Mouse (Mus musculus) MEL (cell line): ENCODE data around the gene Efcab2. TPM values are rescaled to one million over a fixed set of nuclear protein-coding genes. Genes with fewer than 3 reads are reported as not detected.

Experiments used
- DNase-seq: peaks from one replicate; pipeline ENCODE4 v3.0.0; 2011; ENCODE audit warnings: low read depth, low spot score
- H3K27ac ChIP-seq: 2 replicates; pipeline ENCODE4 v1.5.1; 2012; ENCODE audit warnings: low read depth, mild to moderate bottlenecking, control low read depth, low read length, moderate library complexity; ENCODE audit not compliant: control insufficient read depth
- H3K27me3 ChIP-seq, 2 experiments: fragments of 150-350 bp in 1 of 2; sonication (generic) in 1 of 2; 2 replicates each; pipeline ENCODE4 v1.6.1; 2012; ENCODE audit warnings: low read length in 2 of 2, mild to moderate bottlenecking in 2 of 2, improper control_type of control experiment in 1 of 2, moderate library complexity in 1 of 2; ENCODE audit not compliant: insufficient read depth in 2 of 2, control insufficient read depth in 1 of 2
- H3K36me3 ChIP-seq, 2 experiments: 2 replicates each; pipeline ENCODE4 v1.6.1; 2012 to 2014; ENCODE audit warnings: low read length in 2 of 2, improper control_type of control experiment in 1 of 2, inconsistent platforms in 1 of 2, mild to moderate bottlenecking in 1 of 2; ENCODE audit not compliant: insufficient read depth in 2 of 2, control insufficient read depth in 1 of 2
- H3K4me1 ChIP-seq, 2 experiments: fragments of 150-350 bp in 1 of 2; sonication (generic) in 1 of 2; 2 replicates each; pipeline ENCODE4 v1.6.1; 2012; ENCODE audit warnings: low read length in 2 of 2, improper control_type of control experiment in 1 of 2, mild to moderate bottlenecking in 1 of 2; ENCODE audit not compliant: insufficient read depth in 2 of 2, control insufficient read depth in 1 of 2
- H3K4me3 ChIP-seq, 2 experiments: fragments of 150-350 bp in 1 of 2; sonication (generic) in 1 of 2; 2 replicates each; pipeline ENCODE4 v1.5.1; 2012; ENCODE audit warnings: low read depth in 2 of 2, low read length in 2 of 2, mild to moderate bottlenecking in 2 of 2, moderate library complexity in 2 of 2, control low read depth in 1 of 2, improper control_type of control experiment in 1 of 2; ENCODE audit not compliant: control insufficient read depth in 1 of 2, insufficient read depth in 1 of 2
- H3K79me2 ChIP-seq: 2 replicates; pipeline ENCODE4 v1.6.1; 2012; ENCODE audit warnings: mild to moderate bottlenecking, low read length, moderate library complexity; ENCODE audit not compliant: control insufficient read depth, poor library complexity, insufficient read depth
- H3K9ac ChIP-seq: 2 replicates; pipeline ENCODE4 v1.6.1; 2012; ENCODE audit warnings: low read depth, mild to moderate bottlenecking, control low read depth, low read length, moderate library complexity; ENCODE audit not compliant: control insufficient read depth, poor library complexity, severe bottlenecking
- H3K9me3 ChIP-seq: fragments of 150-350 bp; sonication (generic); replicated peaks from 2 replicates; pipeline ENCODE4 v1.6.1; 2012; ENCODE audit warnings: mild to moderate bottlenecking, low read length, improper control_type of control experiment, moderate library complexity; ENCODE audit not compliant: insufficient read depth
- CTCF ChIP-seq, 3 experiments: IDR thresholded peaks in 2 of 3; conservative IDR thresholded peaks in 1 of 3; 2 replicates each; pipeline ENCODE4 v1.5.1; 2011 to 2012; ENCODE audit warnings: low read length in 3 of 3, low read depth in 2 of 3, mild to moderate bottlenecking in 2 of 3, improper control_type of control experiment in 1 of 3, inconsistent platforms in 1 of 3, mixed read lengths in 1 of 3, moderate library complexity in 1 of 3; ENCODE audit not compliant: control insufficient read depth in 1 of 3, insufficient read depth in 1 of 3, poor library complexity in 1 of 3, severe bottlenecking in 1 of 3
- EP300 ChIP-seq, 2 experiments: IDR thresholded peaks; 2 replicates each; pipeline ENCODE4 v1.6.1; 2011; ENCODE audit warnings: improper control_type of control experiment in 2 of 2, low read length in 2 of 2, low read depth in 1 of 2, mild to moderate bottlenecking in 1 of 2
- MEF2A ChIP-seq: IDR thresholded peaks from 2 replicates; pipeline ENCODE4 v1.6.1; 2014; ENCODE audit warnings: low read depth, mild to moderate bottlenecking, inconsistent platforms, low read length, improper control_type of control experiment; ENCODE audit not compliant: poor library complexity, insufficient replicate concordance, severe bottlenecking; ENCODE audit errors: extremely low read depth
- RAD21 ChIP-seq: IDR thresholded peaks from 2 replicates; pipeline ENCODE4 v1.6.1; 2011; ENCODE audit warnings: mild to moderate bottlenecking, low read depth, low read length, improper control_type of control experiment
- SMC3 ChIP-seq: IDR thresholded peaks from 2 replicates; pipeline ENCODE4 v1.6.1; 2011; ENCODE audit warnings: low read depth, low read length, improper control_type of control experiment
- TCF12 ChIP-seq: IDR thresholded peaks from 2 replicates; pipeline ENCODE4 v1.6.1; 2014; ENCODE audit warnings: low read depth, mild to moderate bottlenecking, inconsistent platforms, low read length, improper control_type of control experiment, moderate library complexity
- USF2 ChIP-seq, 2 experiments: IDR thresholded peaks; 2 replicates each; pipeline ENCODE4 v1.6.1; 2011 to 2012; ENCODE audit warnings: improper control_type of control experiment in 2 of 2, low read length in 2 of 2, borderline replicate concordance in 1 of 2, inconsistent platforms in 1 of 2, low read depth in 1 of 2, mild to moderate bottlenecking in 1 of 2; ENCODE audit not compliant: insufficient read depth in 1 of 2
- ZC3H11A ChIP-seq: IDR thresholded peaks from 2 replicates; pipeline ENCODE4 v1.6.1; 2012; ENCODE audit warnings: low read depth, mild to moderate bottlenecking, inconsistent platforms, low read length, improper control_type of control experiment
- ZKSCAN1 ChIP-seq: IDR thresholded peaks from 2 replicates; pipeline ENCODE4 v1.6.1; 2012; ENCODE audit warnings: low read depth, mild to moderate bottlenecking, inconsistent platforms, low read length, improper control_type of control experiment, moderate library complexity
- polyA plus RNA-seq, 2 experiments: library from polyadenylated mRNA; stranded (reverse) in 1 of 2; unstranded in 1 of 2; fragments of >175 nt in 1 of 2; fragments of >200 nt in 1 of 2; gene quantifications; 2 replicates each; pipeline versions ENCODE4 v1.2.1 to v1.2.4; 2012; ENCODE audit warnings: low replicate concordance in 2 of 2, low read depth in 1 of 2; ENCODE audit not compliant: insufficient read length in 2 of 2, insufficient read depth in 1 of 2, missing spikeins in 1 of 2
- total RNA-seq: library from RNA; depleted of rRNA; stranded (reverse); fragments of 300-350 nt; gene quantifications from 2 replicates; pipeline ENCODE4 v1.2.3, GENCODE M21; 2012

Efcab2 gene
- total and polyA plus RNA-seq, 3 experiments, result 0.85 to 3.2 TPM; not detected in 1

DNA sequence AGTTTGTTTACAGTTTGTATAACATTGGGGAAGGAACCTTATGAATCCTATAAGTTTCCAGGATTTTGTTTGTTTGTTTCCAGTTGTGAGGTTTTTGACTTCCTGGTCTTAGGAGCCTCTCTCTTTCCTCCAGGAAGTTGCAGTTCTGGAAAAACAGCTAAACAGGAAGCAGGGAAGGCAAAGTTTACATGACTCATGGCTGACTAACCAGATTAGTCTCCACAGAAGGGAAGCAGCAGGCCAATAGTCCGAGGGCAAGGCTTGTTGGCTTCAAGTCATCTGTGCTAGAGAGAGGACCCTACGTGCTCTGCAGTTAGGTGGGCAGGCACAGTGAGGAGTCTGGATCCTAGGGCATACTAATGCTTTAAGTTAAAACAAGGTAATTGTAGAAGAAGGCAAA, 86.6 kb downstream of the Efcab2 start:
- TF ChIP-seq USF2 (IDR thresholded peaks at IDR 0.05; ENCODE audit: borderline replicate concordance in 1 of 2, insufficient read depth in 1 of 2, low read depth in 1 of 2, low read length in 2 of 2) (no peak), EP300 (IDR thresholded peaks at IDR 0.05; ENCODE audit: low read depth in 1 of 2, low read length in 2 of 2) (0 out of 4 replicates have a peak, but pooled peaks of 1 of the 2 experiments have one; percentile 24)

DNA sequence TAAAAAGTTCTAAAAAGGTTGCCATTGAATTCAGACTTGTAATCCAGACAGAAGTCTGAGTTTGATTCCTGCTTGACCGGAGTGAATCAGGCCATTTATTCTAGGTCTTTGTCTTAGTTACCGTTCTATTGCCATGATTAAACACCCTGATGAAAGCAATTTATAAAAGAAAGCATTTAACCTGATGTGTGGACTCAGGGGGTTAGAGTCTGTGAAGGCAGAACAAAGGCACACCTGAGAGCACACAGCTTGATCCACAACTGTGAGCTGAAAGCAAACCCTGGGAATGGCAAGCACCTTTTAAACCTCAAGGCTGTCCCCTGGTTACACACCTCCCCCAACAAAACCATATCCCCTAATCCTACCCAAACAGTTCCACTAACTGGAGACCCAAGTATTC, 90.3 kb downstream of the Efcab2 start:
- H3K27me3 ChIP-seq, result no peaks in the 10 kb centered on the region
- no peaks in the 10 kb centered on the region for H3K79me2 ChIP-seq
- no peak overlapping the region for H3K27ac ChIP-seq
- H3K9me3 ChIP-seq, result no peaks in the 10 kb centered on the region
- peaks cover 0 to 4% of the 10 kb centered on the region in 2 experiments; a peak in 1 of 4 replicates for H3K4me1 ChIP-seq
- H3K9ac ChIP-seq, result no peak overlapping the region
- no peaks in the 10 kb centered on the region for H3K36me3 ChIP-seq
- no peak for DNase-seq
- TF ChIP-seq MEF2A, result no peak
- TF ChIP-seq USF2 (IDR thresholded peaks at IDR 0.05; ENCODE audit: borderline replicate concordance in 1 of 2, insufficient read depth in 1 of 2, low read depth in 1 of 2, low read length in 2 of 2), result no peak
- no peak for TF ChIP-seq ZKSCAN1
- no peak overlapping the region for H3K4me3 ChIP-seq

More for the DNA sequence above, 86.6 kb downstream of the Efcab2 start:
- H3K36me3 ChIP-seq, result no peaks in the 10 kb centered on the region
- no peaks in the 10 kb centered on the region for H3K27me3 ChIP-seq
- H3K4me3 ChIP-seq, result no peak overlapping the region
- H3K79me2 ChIP-seq, result no peaks in the 10 kb centered on the region
- no peaks in the 10 kb centered on the region for H3K9me3 ChIP-seq
- peaks cover 0 to 4% of the 10 kb centered on the region in 2 experiments; a peak in 1 of 4 replicates for H3K4me1 ChIP-seq
- H3K27ac ChIP-seq, result no peak overlapping the region
- no peak overlapping the region for H3K9ac ChIP-seq
- DNase-seq, result peak; percentile 21

DNA sequence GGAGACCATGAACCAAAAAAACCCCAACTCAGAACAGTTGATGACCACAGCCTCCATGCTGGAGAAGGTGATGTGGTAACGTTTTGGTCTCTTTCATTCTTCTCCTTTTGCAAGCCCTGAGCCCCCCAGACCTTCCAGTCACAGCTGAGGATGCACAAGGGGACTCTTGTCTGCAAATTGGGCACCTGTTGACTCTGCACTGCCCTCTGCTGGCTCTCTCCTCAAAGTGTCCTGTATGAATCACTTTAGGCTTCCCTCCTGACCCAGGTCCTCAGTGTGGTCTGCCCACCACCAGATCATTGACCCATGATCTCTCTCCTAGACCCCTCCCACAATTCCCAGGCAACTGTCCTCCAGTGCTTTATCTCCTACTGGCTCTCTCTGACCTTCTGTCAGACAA, 91.0 kb downstream of the Efcab2 start:
- Histone ChIP-seq H3K27me3 (no peaks in the 10 kb centered on the region), H3K36me3 (no peaks in the 10 kb centered on the region), H3K27ac (no peak overlapping the region), H3K4me1 (peaks cover 0 to 4% of the 10 kb centered on the region in 2 experiments; a peak in 1 of 4 replicates), H3K79me2 (no peaks in the 10 kb centered on the region), H3K4me3 (no peak overlapping the region), H3K9me3 (no peaks in the 10 kb centered on the region), H3K9ac (no peak overlapping the region)
- peak; percentile 78 for TF ChIP-seq SMC3
- TF ChIP-seq CTCF (IDR thresholded peaks at IDR 0.05 in 2 of 3, conservative IDR thresholded peaks at IDR 0.05 in 1 of 3; ENCODE audit: control insufficient read depth in 1 of 3, insufficient read depth in 1 of 3, low read depth in 2 of 3, low read length in 3 of 3, poor library complexity in 1 of 3, severe bottlenecking in 1 of 3), result peak; percentile 71 to 73 (median 72)
- peak; percentile 56 for TF ChIP-seq RAD21
- no peak for TF ChIP-seq TCF12
- TF ChIP-seq ZC3H11A, result 0 out of 2 replicates have a peak, but pooled peaks have one; percentile 40
- peak; percentile 64 for DNase-seq
